Mouse (Mus musculus) kidney, adult 11 months (tissue): Measurements from ENCODE around the gene Prap1.
A peak's percentile ranks its signal among the peaks of the same experiment; 100 is the strongest.

Source experiments
- DNase-seq: peaks from one replicate; pipeline ENCODE4 v3.0.0; 2022

The Prap1 gene

GRCm38 (mm10) chr7:140092924-140093528, at the start of gene Prap1:
Gene Prap1, plus strand, starts transcription at chr7:140093395.
- DNase-seq = no peak

- DNase-seq = no peak
Measured at GRCm38 (mm10) chr7:140045546-140045945, 47.6 kb upstream of the Prap1 start.

- DNase-seq = no peak
Measured at GRCm38 (mm10) chr7:140047811-140048311, 45.3 kb upstream of the Prap1 start.

GRCm38 (mm10) chr7:140048361-140049114, 44.7 kb upstream of the Prap1 start, which contains the start of gene Msx3:
Gene Msx3, minus strand, starts transcription at chr7:140049089.
- DNase-seq = no peak

GRCm38 (mm10) chr7:140049115-140049689, 44.0 kb upstream of the Prap1 start:
- DNase-seq = no peak

- DNase-seq = no peak
Measured at GRCm38 (mm10) chr7:140054124-140054523, 39.1 kb upstream of the Prap1 start.

- DNase-seq = no peak
Measured at GRCm38 (mm10) chr7:140057413-140058407, 35.5 kb upstream of the Prap1 start.

GRCm38 (mm10) chr7:140058528-140058927, 34.7 kb upstream of the Prap1 start:
- DNase-seq = no peak

GRCm38 (mm10) chr7:140059601-140060000, 33.6 kb upstream of the Prap1 start:
- no peak for DNase-seq

- no peak for DNase-seq
Measured at GRCm38 (mm10) chr7:140060936-140061831, 32.0 kb upstream of the Prap1 start.

GRCm38 (mm10) chr7:140061832-140062130, 31.4 kb upstream of the Prap1 start:
- DNase-seq = no peak

GRCm38 (mm10) chr7:140062307-140062706, 30.9 kb upstream of the Prap1 start:
- no peak for DNase-seq

- peak; percentile 30 for DNase-seq
Measured at GRCm38 (mm10) chr7:140063092-140063491, 30.1 kb upstream of the Prap1 start.

GRCm38 (mm10) chr7:140067397-140067796, 25.8 kb upstream of the Prap1 start:
- DNase-seq = no peak

- no peak for DNase-seq
Measured at GRCm38 (mm10) chr7:140070042-140070711, 23.0 kb upstream of the Prap1 start.

- no peak for DNase-seq
Measured at GRCm38 (mm10) chr7:140077698-140078097, 15.5 kb upstream of the Prap1 start.

- DNase-seq = no peak
Measured at GRCm38 (mm10) chr7:140078711-140079110, 14.5 kb upstream of the Prap1 start.

GRCm38 (mm10) chr7:140080503-140081156, 12.6 kb upstream of the Prap1 start:
- DNase-seq = peak; percentile 56

GRCm38 (mm10) chr7:140081408-140082241, 11.6 kb upstream of the Prap1 start:
- no peak for DNase-seq

- DNase-seq = no peak
Measured at GRCm38 (mm10) chr7:140082242-140082678, 10.9 kb upstream of the Prap1 start, which contains the start of gene Caly. Gene Caly, minus strand, starts transcription at chr7:140082548.
